8 mouse cellular contexts compared by ENCODE assay signal in genomic region chr3:90220531-90220951, GRCm38 (mm10). TPM values are rescaled to one million over a fixed set of nuclear protein-coding genes. Genes with fewer than 3 reads are reported as not detected.
DNase-seq lines count a peak whose midpoint lies in the region; ATAC-seq and TF ChIP-seq lines count a peak whose summit lies in the region.

No protein-coding gene starts in this region.

- H3K36me3 ChIP-seq in G1E (replicated peaks) = no peaks in the 10 kb centered on the region
- peaks cover 26% of the 10 kb centered on the region for H3K36me3 ChIP-seq in forebrain, embryonic 10.5 days (replicated peaks)
- peaks cover 19% of the 10 kb centered on the region for H3K36me3 ChIP-seq in heart, embryonic 14.5 days (ENCODE audit: control insufficient read depth, insufficient read depth, low read length)

- no peak for TF ChIP-seq CTCF in G1E (IDR thresholded peaks at IDR 0.05; ENCODE audit: low read depth, low read length)
- no peak for TF ChIP-seq CTCF in lung, adult 2 months (IDR thresholded peaks at IDR 0.05; ENCODE audit: insufficient read depth, low read length)
- no peak for TF ChIP-seq CTCF in olfactory bulb, adult 2 months (IDR thresholded peaks at IDR 0.05; ENCODE audit: insufficient read depth, low read depth, low read length)

- H3K4me2 ChIP-seq in heart, embryonic 14.5 days (ENCODE audit: low read length) = peak overlapping the region; percentile 71

- DNase-seq in G1E (ENCODE audit: low spot score) = no peak
- DNase-seq in forebrain, embryonic 10.5 days (ENCODE audit: extremely low spot score, low spot score) = peak; percentile 71
- peak; percentile 91 for DNase-seq in kidney, postnatal 10 days
- DNase-seq in lung, adult 2 months = peak; percentile 83
- peak; percentile 84 for DNase-seq in urinary bladder, postnatal 14 days (ENCODE audit: low spot score)

- peak overlapping the region; percentile 80 for H3K9ac ChIP-seq in heart, embryonic 14.5 days (ENCODE audit: low read length)

- H3K27me3 ChIP-seq in G1E (ENCODE audit: insufficient read depth, low read length) = peaks cover 15% of the 10 kb centered on the region
- no peaks in the 10 kb centered on the region for H3K27me3 ChIP-seq in forebrain, embryonic 10.5 days (ENCODE audit: poor library complexity, severe bottlenecking)
- H3K27me3 ChIP-seq in heart, embryonic 14.5 days (ENCODE audit: control insufficient read depth, insufficient read depth, low read length) = no peaks in the 10 kb centered on the region

- H3K9me3 ChIP-seq in G1E (replicated peaks) = no peaks in the 10 kb centered on the region
- H3K9me3 ChIP-seq in forebrain, embryonic 10.5 days = no peaks in the 10 kb centered on the region
- H3K9me3 ChIP-seq in heart, embryonic 14.5 days (ENCODE audit: control insufficient read depth, low read length) = no peaks in the 10 kb centered on the region

- peak; percentile 62; the same call in 1 of the 2 replicates for TF ChIP-seq POLR2A in lung, adult 2 months (IDR thresholded peaks at IDR 0.05; ENCODE audit: borderline replicate concordance, extremely low read depth, low read depth, low read length)
- TF ChIP-seq POLR2A in olfactory bulb, adult 2 months (IDR thresholded peaks at IDR 0.05; ENCODE audit: insufficient read depth, low read depth, low read length) = no peak

- no peak for ATAC-seq in G1E (ENCODE audit: extremely low read depth, insufficient number of reproducible peaks, low FRiP score, poor library complexity, severe bottlenecking)
- peak; percentile 81 for ATAC-seq in heart, embryonic 14.5 days (ENCODE audit: insufficient number of reproducible peaks, insufficient read depth, low FRiP score, low read depth)

- H3K27ac ChIP-seq in brown adipose tissue, adult 24 weeks (replicated peaks; ENCODE audit: low read depth, low read length) = peak overlapping the region; percentile 78
- H3K27ac ChIP-seq in forebrain, embryonic 10.5 days = peak overlapping the region; percentile 89
- peak overlapping the region; percentile 79 to 83 for H3K27ac ChIP-seq in heart, embryonic 14.5 days (replicated peaks in 1 of 2; ENCODE audit: control insufficient read depth in 1 of 2, insufficient read depth in 1 of 2, low read depth in 2 of 2, low read length in 2 of 2)
- no peak overlapping the region for H3K27ac ChIP-seq in olfactory bulb, adult 2 months (ENCODE audit: insufficient read depth, low read depth, low read length)

- under 1% methylated on average over 18 of the region's 20 CpGs for WGBS in forebrain, embryonic 10.5 days
- 1% methylated on average over 19 of the region's 20 CpGs for WGBS in heart, embryonic 14.5 days
- under 1% methylated on average over 19 of the region's 20 CpGs for WGBS in lung, adult 2 months
- 0% methylated on average over 19 of the region's 20 CpGs for WGBS in olfactory bulb, adult 2 months

- peak overlapping the region; percentile 70 for H3K4me3 ChIP-seq in G1E (ENCODE audit: low read depth, low read length)
- peak overlapping the region; percentile 73 for H3K4me3 ChIP-seq in brown adipose tissue, adult 24 weeks (ENCODE audit: insufficient read depth, low read depth, low read length)
- H3K4me3 ChIP-seq in forebrain, embryonic 10.5 days = peak overlapping the region; percentile 64
- peak overlapping the region; percentile 61 to 72 for H3K4me3 ChIP-seq in heart, embryonic 14.5 days (ENCODE audit: control insufficient read depth in 1 of 2, insufficient read depth in 1 of 2, low read depth in 1 of 2, low read length in 2 of 2)
- H3K4me3 ChIP-seq in lung, adult 2 months (replicated peaks; ENCODE audit: extremely low read depth, low read depth, low read length) = peak overlapping the region; percentile 82
- H3K4me3 ChIP-seq in olfactory bulb, adult 2 months (ENCODE audit: insufficient read depth, low read depth, low read length) = peak overlapping the region; percentile 34

- peaks cover 32% of the 10 kb centered on the region for H3K4me1 ChIP-seq in G1E (ENCODE audit: insufficient read depth, low read depth, low read length)
- H3K4me1 ChIP-seq in brown adipose tissue, adult 24 weeks (ENCODE audit: control insufficient read depth, insufficient read depth, insufficient read length, low read length) = peaks cover 4% of the 10 kb centered on the region; the same call in 1 of the 2 replicates
- H3K4me1 ChIP-seq in forebrain, embryonic 10.5 days = peaks cover 27% of the 10 kb centered on the region
- H3K4me1 ChIP-seq in heart, embryonic 14.5 days (ENCODE audit: control insufficient read depth in 2 of 2, insufficient read depth in 2 of 2, low read length in 2 of 2) = peaks cover 9 to 22% of the 10 kb centered on the region in 2 experiments
- H3K4me1 ChIP-seq in lung, adult 2 months (ENCODE audit: control insufficient read depth, insufficient read depth, low read length) = peaks cover 9% of the 10 kb centered on the region
- peaks cover 4% of the 10 kb centered on the region; the same call in 1 of the 2 replicates for H3K4me1 ChIP-seq in olfactory bulb, adult 2 months (ENCODE audit: control insufficient read depth, insufficient read depth, low read length)

RNA-seq across cellular contexts. Expression of gene Rab13, which starts 7.0 kb away (rescaled TPM):
- total RNA-seq in G1E (2014; fragmentation: Nextera tagmentation) (1.3 TPM in 1 of 2 replicates, not detected in the other), G1E (2017) (5.1 and 6.1 TPM in 2 replicates)
- polyA plus RNA-seq in G1E (2012) = 2.4 and 2.7 TPM in 2 replicates
- polyA plus RNA-seq in brown adipose tissue, adult 24 weeks (2012; ENCODE audit: insufficient read depth, insufficient read length, missing spikeins) = 11.5 and 16.6 TPM in 2 replicates
- polyA plus RNA-seq in forebrain, embryonic 10.5 days (2016; fragmentation: Nextera tagmentation; extraction: Ambion mirVana) = 24.4 and 25.6 TPM in 2 replicates
- 12.1 and 12.6 TPM in 2 replicates for polyA plus RNA-seq in heart, embryonic 14.5 days (2014; fragmentation: Nextera tagmentation; extraction: Ambion mirVana)
- 5.4 and 5.8 TPM in 2 replicates for polyA plus RNA-seq in lung, adult 2 months (2012; rRNA removed)
- polyA plus RNA-seq in olfactory bulb, adult 2 months (2012; ENCODE audit: insufficient read depth, insufficient read length, low replicate concordance, missing spikeins) = not detected in 2 replicates

RNA-seq across cellular contexts. Expression of gene Rps27, which starts 7.1 kb away (rescaled TPM):
- 2,953 and 3,131 TPM in 2 replicates for total RNA-seq in G1E (2014; fragmentation: Nextera tagmentation)
- total RNA-seq in G1E (2017) = 4,851 and 5,028 TPM in 2 replicates
- 231 and 309 TPM in 2 replicates for polyA plus RNA-seq in G1E (2012)
- 67.2 and 808 TPM in 2 replicates for polyA plus RNA-seq in brown adipose tissue, adult 24 weeks (2012; ENCODE audit: insufficient read depth, insufficient read length, missing spikeins)
- 1,069 and 1,078 TPM in 2 replicates for polyA plus RNA-seq in forebrain, embryonic 10.5 days (2016; fragmentation: Nextera tagmentation; extraction: Ambion mirVana)
- polyA plus RNA-seq in heart, embryonic 14.5 days (2014; fragmentation: Nextera tagmentation; extraction: Ambion mirVana) = 1,133 and 1,344 TPM in 2 replicates
- 725 and 918 TPM in 2 replicates for polyA plus RNA-seq in lung, adult 2 months (2012; rRNA removed)
- 2,782 TPM in 1 of 2 replicates, not detected in the other for polyA plus RNA-seq in olfactory bulb, adult 2 months (2012; ENCODE audit: insufficient read depth, insufficient read length, low replicate concordance, missing spikeins)

RNA-seq across cellular contexts. Expression of gene Jtb, which starts 10.9 kb away (rescaled TPM):
- 23.9 and 38.8 TPM in 2 replicates for total RNA-seq in G1E (2014; fragmentation: Nextera tagmentation)
- 40.9 and 44.5 TPM in 2 replicates for total RNA-seq in G1E (2017)
- 73.6 and 98.7 TPM in 2 replicates for polyA plus RNA-seq in G1E (2012)
- 68.2 and 97.4 TPM in 2 replicates for polyA plus RNA-seq in brown adipose tissue, adult 24 weeks (2012; ENCODE audit: insufficient read depth, insufficient read length, missing spikeins)
- polyA plus RNA-seq in forebrain, embryonic 10.5 days (2016; fragmentation: Nextera tagmentation; extraction: Ambion mirVana) = 89.4 and 96.6 TPM in 2 replicates
- polyA plus RNA-seq in heart, embryonic 14.5 days (2014; fragmentation: Nextera tagmentation; extraction: Ambion mirVana) = 95.1 and 96.7 TPM in 2 replicates
- polyA plus RNA-seq in lung, adult 2 months (2012; rRNA removed) = 49.4 and 66.3 TPM in 2 replicates
- polyA plus RNA-seq in olfactory bulb, adult 2 months (2012; ENCODE audit: insufficient read depth, insufficient read length, low replicate concordance, missing spikeins) = not detected in 2 replicates

RNA-seq across cellular contexts. Expression of gene Creb3l4, which starts 22.8 kb away (rescaled TPM):
- not detected in 2 replicates for total RNA-seq in G1E (2014; fragmentation: Nextera tagmentation)
- total RNA-seq in G1E (2017) = 0.16 TPM in 1 of 2 replicates, not detected in the other
- polyA plus RNA-seq in G1E (2012) = not detected in 2 replicates
- not detected in 2 replicates for polyA plus RNA-seq in brown adipose tissue, adult 24 weeks (2012; ENCODE audit: insufficient read depth, insufficient read length, missing spikeins)
- 4.5 and 5.8 TPM in 2 replicates for polyA plus RNA-seq in forebrain, embryonic 10.5 days (2016; fragmentation: Nextera tagmentation; extraction: Ambion mirVana)
- 1.9 and 3.5 TPM in 2 replicates for polyA plus RNA-seq in heart, embryonic 14.5 days (2014; fragmentation: Nextera tagmentation; extraction: Ambion mirVana)
- 2.0 TPM in 2 replicates for polyA plus RNA-seq in lung, adult 2 months (2012; rRNA removed)
- not detected in 2 replicates for polyA plus RNA-seq in olfactory bulb, adult 2 months (2012; ENCODE audit: insufficient read depth, insufficient read length, low replicate concordance, missing spikeins)

RNA-seq across cellular contexts. Expression of gene Slc39a1, which starts 27.4 kb away (rescaled TPM):
- 31.8 and 35.8 TPM in 2 replicates for total RNA-seq in G1E (2014; fragmentation: Nextera tagmentation)
- total RNA-seq in G1E (2017) = 38.0 and 42.7 TPM in 2 replicates
- polyA plus RNA-seq in G1E (2012) = 14.0 and 15.6 TPM in 2 replicates
- polyA plus RNA-seq in brown adipose tissue, adult 24 weeks (2012; ENCODE audit: insufficient read depth, insufficient read length, missing spikeins) = 46.7 and 53.9 TPM in 2 replicates
- 69.6 and 75.4 TPM in 2 replicates for polyA plus RNA-seq in forebrain, embryonic 10.5 days (2016; fragmentation: Nextera tagmentation; extraction: Ambion mirVana)
- 86.6 and 88.2 TPM in 2 replicates for polyA plus RNA-seq in heart, embryonic 14.5 days (2014; fragmentation: Nextera tagmentation; extraction: Ambion mirVana)
- 72.8 and 83.7 TPM in 2 replicates for polyA plus RNA-seq in lung, adult 2 months (2012; rRNA removed)
- not detected in 2 replicates for polyA plus RNA-seq in olfactory bulb, adult 2 months (2012; ENCODE audit: insufficient read depth, insufficient read length, low replicate concordance, missing spikeins)
